Mouse (Mus musculus) ES-E14 (cell line): ENCODE results near the gene Inf2. TPM values are rescaled to one million over a fixed set of nuclear protein-coding genes. Genes with fewer than 3 reads are reported as not detected.

Experiments
- DNase-seq: peaks from one replicate; pipeline ENCODE4 v3.0.0-alpha.2; 2013; ENCODE audit warnings: low read depth, low spot score
- H3K27ac ChIP-seq: 2 replicates; pipeline ENCODE4 v1.5.1; 2012; ENCODE audit warnings: low read depth, mild to moderate bottlenecking, low read length, moderate library complexity, mixed read lengths; ENCODE audit not compliant: poor library complexity, insufficient read depth, severe bottlenecking
- H3K36me3 ChIP-seq: 2 replicates; pipeline ENCODE4 v1.6.1; 2012; ENCODE audit warnings: mild to moderate bottlenecking, low read length, moderate library complexity, mixed read lengths; ENCODE audit not compliant: control insufficient read depth, poor library complexity, insufficient read depth, severe bottlenecking
- H3K4me1 ChIP-seq, 2 experiments: fragments of 150-350 bp in 1 of 2; sonication (generic) in 1 of 2; 2 replicates each; pipeline ENCODE4 v1.6.1; 2012; ENCODE audit warnings: low read length in 2 of 2, mild to moderate bottlenecking in 1 of 2, mixed read lengths in 1 of 2; ENCODE audit not compliant: control insufficient read depth in 2 of 2, insufficient read depth in 2 of 2, poor library complexity in 1 of 2
- H3K4me3 ChIP-seq, 2 experiments: fragments of 150-350 bp in 1 of 2; sonication (generic) in 1 of 2; 2 replicates each; pipeline ENCODE4 v1.5.1; 2012; ENCODE audit warnings: low read length in 2 of 2, low read depth in 1 of 2, mild to moderate bottlenecking in 1 of 2, mixed read lengths in 1 of 2; ENCODE audit not compliant: insufficient read depth in 1 of 2, poor library complexity in 1 of 2, severe bottlenecking in 1 of 2
- H3K9ac ChIP-seq: 2 replicates; pipeline ENCODE4 v1.6.1; 2012; ENCODE audit warnings: low read depth, mild to moderate bottlenecking, low read length, mixed read lengths; ENCODE audit not compliant: poor library complexity, insufficient read depth, severe bottlenecking
- H3K9me3 ChIP-seq: fragments of 150-350 bp; sonication (generic); 2 replicates; pipeline ENCODE4 v1.6.1; 2012; ENCODE audit warnings: low read depth, mild to moderate bottlenecking, low read length; ENCODE audit not compliant: control insufficient read depth, insufficient read depth
- CHD2 ChIP-seq: IDR thresholded peaks from 2 replicates; pipeline ENCODE4 v1.6.1; 2014; ENCODE audit warnings: mild to moderate bottlenecking, low read depth, low read length, inconsistent platforms
- HCFC1 ChIP-seq: IDR thresholded peaks from 2 replicates; pipeline ENCODE4 v1.6.1; 2012; ENCODE audit warnings: low read length, inconsistent platforms, borderline replicate concordance; ENCODE audit not compliant: insufficient read depth
- MAFK ChIP-seq: IDR thresholded peaks from 2 replicates; pipeline ENCODE4 v1.6.1; 2014; ENCODE audit warnings: mild to moderate bottlenecking, low read depth, low read length, inconsistent platforms; ENCODE audit not compliant: insufficient read depth
- ZC3H11A ChIP-seq: IDR thresholded peaks from 2 replicates; pipeline ENCODE4 v1.6.1; 2012; ENCODE audit warnings: low read depth, mild to moderate bottlenecking, inconsistent platforms, low read length, borderline replicate concordance
- ZNF384 ChIP-seq: IDR thresholded peaks from 2 replicates; pipeline ENCODE4 v1.6.1; 2012; ENCODE audit warnings: low read depth, low read length, inconsistent platforms
- in situ Hi-C, 2 experiments: fragments of 600-800 bp; cut with MboI; formaldehyde crosslinking; loops; one replicate each; pipeline ENCODE4 v1.15.1; 2025; ENCODE audit warnings: low sequenced_read_pairs in 2 of 2, inconsistent platforms in 1 of 2; ENCODE audit not compliant: unreplicated experiment in 2 of 2
- total RNA-seq: library from RNA; depleted of rRNA; stranded (reverse); fragments of 300-350 nt; gene quantifications from 2 replicates; pipeline ENCODE4 v1.2.3, GENCODE M21; 2012

Inf2 gene
- total RNA-seq, 1 experiment, result 21.0 TPM

DNA sequence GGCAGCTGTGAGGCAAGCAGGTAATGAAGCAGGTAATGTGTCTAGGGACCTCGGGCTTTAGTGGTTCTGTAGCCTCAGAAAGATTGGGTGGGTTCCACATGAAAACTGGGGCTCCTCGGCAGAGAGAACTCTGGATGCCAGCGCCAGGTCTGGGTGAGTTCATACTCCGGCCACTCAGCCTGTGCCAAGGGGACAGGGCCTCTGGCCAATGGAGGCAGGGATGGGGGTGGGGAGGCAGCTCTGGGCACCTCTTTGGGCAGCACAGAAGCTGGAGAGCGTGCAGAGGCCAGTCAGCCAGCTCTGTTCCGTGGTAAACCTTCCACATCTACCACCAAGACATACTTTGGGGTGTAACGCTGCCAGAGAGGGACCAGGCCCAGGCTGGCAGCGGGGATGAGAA is 9.0 kb downstream of the Inf2 start:
- no peak overlapping the region for H3K4me3 ChIP-seq
- peaks cover 5 to 41% of the 10 kb centered on the region in 2 experiments; a peak in 3 of 4 replicates for H3K4me1 ChIP-seq
- TF ChIP-seq HCFC1, result no peak
- H3K36me3 ChIP-seq, result peaks cover 5% of the 10 kb centered on the region; the same call in 1 of the 2 replicates
- in situ Hi-C loops, result no loop called here
- no peaks in the 10 kb centered on the region for H3K9me3 ChIP-seq
- no peak for DNase-seq
- no peak overlapping the region for H3K27ac ChIP-seq
- no peak overlapping the region for H3K9ac ChIP-seq

DNA sequence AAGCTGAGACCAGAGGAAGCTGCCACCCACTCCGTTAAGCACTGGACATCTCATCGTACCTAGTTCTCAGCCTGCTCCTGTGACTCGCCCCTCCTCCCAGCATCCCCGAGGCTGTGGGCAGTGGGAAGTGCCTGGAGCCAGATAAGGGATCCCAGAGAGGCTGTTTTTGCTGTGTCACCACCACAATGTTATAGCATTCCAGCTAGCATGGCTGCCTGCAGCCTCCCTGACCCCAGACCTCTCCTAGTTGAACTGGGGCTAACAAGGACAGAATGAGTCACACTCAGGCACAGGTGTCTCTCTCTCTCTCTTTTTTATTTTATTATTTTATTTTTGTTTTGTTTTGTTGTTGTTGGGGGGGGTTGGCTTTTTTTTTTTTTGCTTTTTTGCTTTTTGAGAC is 10.6 kb downstream of the Inf2 start:
- Histone ChIP-seq H3K9me3 (no peaks in the 10 kb centered on the region), H3K36me3 (peaks cover 14% of the 10 kb centered on the region), H3K4me3 (no peak overlapping the region), H3K27ac (no peak overlapping the region), H3K9ac (no peak overlapping the region), H3K4me1 (peaks cover 5 to 36% of the 10 kb centered on the region in 2 experiments; a peak in 3 of 4 replicates)
- no peak for TF ChIP-seq HCFC1
- no peak for TF ChIP-seq ZC3H11A
- TF ChIP-seq ZNF384, result no peak
- TF ChIP-seq CHD2, result no peak
- TF ChIP-seq MAFK, result peak; percentile 58
- in situ Hi-C loops, result no loop called here
- DNase-seq, result no peak

DNA sequence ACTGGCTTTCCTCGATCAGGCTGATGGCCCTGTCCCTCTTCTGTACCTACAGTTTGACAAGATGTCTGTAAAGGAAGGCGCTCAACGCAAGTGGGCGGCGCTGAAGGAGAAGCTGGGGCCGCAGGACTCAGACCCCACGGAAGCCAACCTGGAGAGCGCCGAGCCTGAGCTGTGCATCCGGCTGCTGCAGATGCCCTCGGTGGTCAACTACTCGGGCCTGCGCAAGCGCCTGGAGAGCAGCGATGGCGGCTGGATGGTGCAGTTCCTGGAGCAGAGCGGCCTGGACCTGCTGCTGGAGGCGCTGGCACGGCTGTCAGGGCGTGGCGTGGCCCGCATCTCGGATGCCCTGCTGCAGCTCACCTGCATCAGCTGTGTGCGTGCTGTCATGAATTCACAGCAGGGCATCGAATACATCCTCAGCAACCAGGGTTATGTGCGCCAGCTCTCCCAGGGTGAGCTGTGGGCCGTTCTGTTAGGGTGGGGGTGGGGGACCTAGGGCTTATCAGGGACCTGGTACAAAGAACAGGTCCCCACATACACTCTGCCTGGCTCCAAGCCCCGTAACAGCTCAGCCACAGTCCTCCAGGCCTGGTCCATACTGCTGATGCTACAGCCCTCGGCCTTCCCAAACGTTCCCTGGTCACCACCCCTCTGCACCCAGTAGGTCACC is 11.5 kb downstream of the Inf2 start:
- peaks cover 14% of the 10 kb centered on the region for H3K36me3 ChIP-seq
- TF ChIP-seq HCFC1 (peak; percentile 51; the same call in 1 of the 2 replicates), ZC3H11A (no peak)
- H3K4me1 ChIP-seq, result peaks cover 0 to 28% of the 10 kb centered on the region in 2 experiments; a peak in 3 of 4 replicates
- H3K27ac ChIP-seq, result no peak overlapping the region
- H3K9ac ChIP-seq, result peak overlapping the region; percentile 21
- no peak for DNase-seq
- peak overlapping the region; percentile 54 for H3K4me3 ChIP-seq
- in situ Hi-C loops, result no loop called here
- H3K9me3 ChIP-seq, result no peaks in the 10 kb centered on the region

DNA sequence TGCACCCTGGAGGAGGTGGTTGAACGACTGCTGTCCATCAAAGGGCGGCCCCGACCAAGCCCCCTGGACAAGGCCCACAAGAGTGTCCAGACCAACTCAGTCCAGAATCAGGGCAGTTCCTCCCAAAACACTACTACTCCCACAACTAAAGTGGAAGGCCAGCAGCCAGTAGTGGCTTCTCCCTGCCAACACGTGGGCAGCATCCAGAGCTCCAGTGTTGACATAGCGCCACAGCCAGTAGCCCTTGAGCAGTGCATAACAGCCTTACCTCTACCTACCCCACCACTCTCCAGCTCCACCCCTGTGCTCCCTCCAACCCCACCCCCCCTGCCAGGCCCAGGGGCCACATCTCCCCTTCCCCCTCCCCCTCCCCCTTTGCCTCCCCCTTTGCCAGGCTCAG is 15.4 kb downstream of the Inf2 start:
- Histone ChIP-seq H3K36me3 (peaks cover 28% of the 10 kb centered on the region), H3K9ac (no peak overlapping the region), H3K9me3 (no peaks in the 10 kb centered on the region), H3K4me1 (peaks cover 0 to 10% of the 10 kb centered on the region in 2 experiments; a peak in 3 of 4 replicates), H3K27ac (no peak overlapping the region), H3K4me3 (no peak overlapping the region)
- TF ChIP-seq HCFC1, result no peak
- no peak for TF ChIP-seq ZNF384
- TF ChIP-seq CHD2, result no peak
- in situ Hi-C loops, result no loop called here
- no peak for DNase-seq
